Mouse (Mus musculus) left cerebral cortex, postnatal 25 days (tissue): ENCODE data around the gene Il7r. TPM values are rescaled to one million over a fixed set of nuclear protein-coding genes. Genes with fewer than 3 reads are reported as not detected.
"Not testable (repeated sequence)": the region's sequence is repeated elsewhere in the genome, so short reads cannot be mapped to it uniquely, and the experiment has no call there.

Experiments
- DNase-seq, 2 experiments: peaks; one replicate each; pipeline ENCODE4 v3.0.0; 2022; ENCODE audit warnings: low spot score in 2 of 2, mixed read lengths in 1 of 2
- intact Hi-C: fragments of 180-260 bp; cut with DNase I; formaldehyde crosslinking; loops from one replicate; pipeline ENCODE4 v1.15.1; 2025
- total RNA-seq, 2 experiments: library from RNA; stranded (reverse); gene quantifications; 2 replicates each; pipeline ENCODE4 v1.2.3; 2021

Gene Il7r
- under 1 TPM; 0.32 to 0.44 TPM for total RNA-seq

GRCm38 (mm10) chr15:9530076-9530475, at the start of gene Il7r:
Gene Il7r, minus strand, starts transcription at chr15:9530176.
- intact Hi-C loops, result no loop called here
- no peak for DNase-seq

- intact Hi-C loops, result no loop called here
- no peak for DNase-seq
Observed at GRCm38 (mm10) chr15:9577303-9577702, 47.3 kb upstream of the Il7r start.

GRCm38 (mm10) chr15:9574796-9575195, 44.8 kb upstream of the Il7r start:
- peak in 1 of 2 experiments; percentile 9 for DNase-seq
- intact Hi-C loops, result no loop called here

- intact Hi-C loops, result no loop called here
- DNase-seq, result no peak
Observed at GRCm38 (mm10) chr15:9573361-9573760, 43.4 kb upstream of the Il7r start.

- no peak for DNase-seq
- intact Hi-C loops, result no loop called here
Observed at GRCm38 (mm10) chr15:9572664-9573063, 42.7 kb upstream of the Il7r start.

- intact Hi-C loops, result no loop called here
- peak in 1 of 2 experiments; percentile 15 for DNase-seq
Observed at GRCm38 (mm10) chr15:9571896-9572295, 41.9 kb upstream of the Il7r start.

GRCm38 (mm10) chr15:9567316-9567715, 37.3 kb upstream of the Il7r start:
- intact Hi-C loops, result no loop called here
- no peak for DNase-seq

GRCm38 (mm10) chr15:9565396-9565795, 35.4 kb upstream of the Il7r start:
- intact Hi-C loops, result no loop called here

GRCm38 (mm10) chr15:9564156-9564555, 34.2 kb upstream of the Il7r start:
- intact Hi-C loops, result no loop called here
- no peak for DNase-seq

More at GRCm38 (mm10) chr15:9565396-9565795, 35.4 kb upstream of the Il7r start:
- no peak for DNase-seq

- DNase-seq, intact Hi-C loops: not testable (repeated sequence)
Observed at GRCm38 (mm10) chr15:9557264-9557663, 27.3 kb upstream of the Il7r start.

GRCm38 (mm10) chr15:9548951-9549350, 19.0 kb upstream of the Il7r start:
- no peak for DNase-seq
- intact Hi-C loops, result no loop called here

- no peak for DNase-seq
- intact Hi-C loops, result no loop called here
Observed at GRCm38 (mm10) chr15:9535200-9535599, 5.2 kb upstream of the Il7r start.

- no peak for DNase-seq
- intact Hi-C loops, result no loop called here
Observed at GRCm38 (mm10) chr15:9533356-9533902, 3.5 kb upstream of the Il7r start.

GRCm38 (mm10) chr15:9529646-9530045, 330 bp downstream of the Il7r start:
- no peak for DNase-seq
- intact Hi-C loops, result no loop called here

GRCm38 (mm10) chr15:9528186-9528935, 1.6 kb downstream of the Il7r start:
- intact Hi-C loops, result no loop called here
- DNase-seq, result peak in 1 of 2 experiments; percentile 15

GRCm38 (mm10) chr15:9526412-9526811, 3.6 kb downstream of the Il7r start:
- intact Hi-C loops, result no loop called here
- DNase-seq, result no peak

GRCm38 (mm10) chr15:9524907-9525306, 5.1 kb downstream of the Il7r start:
- intact Hi-C loops, result no loop called here
- DNase-seq, result no peak

GRCm38 (mm10) chr15:9523956-9524355, 6.0 kb downstream of the Il7r start:
- intact Hi-C loops, result no loop called here
- no peak for DNase-seq

- intact Hi-C loops, result no loop called here
- DNase-seq, result no peak
Observed at GRCm38 (mm10) chr15:9523059-9523458, 6.9 kb downstream of the Il7r start.

- no peak for DNase-seq
- intact Hi-C loops, result no loop called here
Observed at GRCm38 (mm10) chr15:9492077-9492476, 37.9 kb downstream of the Il7r start.

- DNase-seq, result no peak
Observed at GRCm38 (mm10) chr15:9489417-9490118, 40.4 kb downstream of the Il7r start.

More at GRCm38 (mm10) chr15:9489417-9490118, 40.4 kb downstream of the Il7r start:
- intact Hi-C loops, result no loop called here
